Mouse (Mus musculus) CH12.LX (cell line): ENCODE measurements around the gene Fam234b. TPM values are rescaled to one million over a fixed set of nuclear protein-coding genes. Genes with fewer than 3 reads are reported as not detected.

Source experiments
- DNase-seq: peaks from one replicate; pipeline ENCODE4 v3.0.0-alpha.2; 2013; ENCODE audit errors: extremely low read depth
- H3K27ac ChIP-seq: 2 replicates; pipeline ENCODE4 v1.5.1; 2012; ENCODE audit warnings: low read depth, mild to moderate bottlenecking, control low read depth, moderate library complexity; ENCODE audit not compliant: insufficient read depth
- H3K27me3 ChIP-seq: replicated peaks from 2 replicates; pipeline ENCODE3; 2012; ENCODE audit warnings: inconsistent platforms
- H3K36me3 ChIP-seq, 2 experiments: replicated peaks in 1 of 2; 2 replicates each; pipeline versions ENCODE3 to v1.6.1; 2012; ENCODE audit warnings: inconsistent platforms in 1 of 2, low read length in 1 of 2, mild to moderate bottlenecking in 1 of 2, mixed read lengths in 1 of 2, moderate library complexity in 1 of 2; ENCODE audit not compliant: control insufficient read depth in 1 of 2, insufficient read depth in 1 of 2
- H3K4me1 ChIP-seq, 2 experiments: 2 replicates each; pipeline ENCODE4 v1.6.1; 2012; ENCODE audit warnings: inconsistent platforms in 1 of 2, moderate library complexity in 1 of 2; ENCODE audit not compliant: insufficient read depth in 2 of 2, control insufficient read depth in 1 of 2
- H3K4me2 ChIP-seq: 2 replicates; pipeline ENCODE4 v1.6.1; 2012; ENCODE audit warnings: low read depth, mild to moderate bottlenecking, control low read depth; ENCODE audit not compliant: poor library complexity, insufficient read depth, severe bottlenecking
- H3K4me3 ChIP-seq, 3 experiments: fragments of 150-350 bp in 1 of 3; sonication (generic) in 1 of 3; replicated peaks in 1 of 3; 2 replicates each; pipeline versions ENCODE3 to v1.5.1; 2011 to 2012; ENCODE audit warnings: low read depth in 2 of 3, low read length in 2 of 3, mild to moderate bottlenecking in 2 of 3, moderate library complexity in 2 of 3, control low read depth in 1 of 3, improper control_type of control experiment in 1 of 3, inconsistent platforms in 1 of 3, mixed read lengths in 1 of 3; ENCODE audit not compliant: poor library complexity in 1 of 3
- H3K79me2 ChIP-seq: replicated peaks from 2 replicates; pipeline ENCODE4 v1.6.1; 2012; ENCODE audit warnings: mild to moderate bottlenecking, moderate library complexity; ENCODE audit not compliant: control insufficient read depth, poor library complexity, insufficient read depth, severe bottlenecking; ENCODE audit errors: extremely low read depth
- H3K9ac ChIP-seq: 2 replicates; pipeline ENCODE4 v1.6.1; 2012; ENCODE audit warnings: low read depth, mild to moderate bottlenecking, control low read depth, moderate library complexity; ENCODE audit not compliant: insufficient read depth
- H3K9me3 ChIP-seq: replicated peaks from 2 replicates; pipeline ENCODE3; 2012; ENCODE audit warnings: low read length, inconsistent platforms, mixed read lengths
- CHD1 ChIP-seq: IDR thresholded peaks from 2 replicates; pipeline ENCODE4 v1.6.1; 2012; ENCODE audit warnings: low read depth, low read length, improper control_type of control experiment, inconsistent platforms
- CTCF ChIP-seq, 2 experiments: IDR thresholded peaks in 1 of 2; conservative IDR thresholded peaks in 1 of 2; 2 replicates each; pipeline ENCODE4 v1.5.1; 2011 to 2012; ENCODE audit warnings: low read depth in 2 of 2, low read length in 2 of 2, improper control_type of control experiment in 1 of 2, inconsistent platforms in 1 of 2, mild to moderate bottlenecking in 1 of 2, moderate library complexity in 1 of 2
- EP300 ChIP-seq: IDR thresholded peaks from 2 replicates; pipeline ENCODE4 v1.6.1; 2011; ENCODE audit warnings: low read length, improper control_type of control experiment
- ETS1 ChIP-seq: conservative IDR thresholded peaks from 2 replicates; pipeline ENCODE4 v1.6.1; 2012; ENCODE audit warnings: low read depth, mild to moderate bottlenecking, inconsistent platforms, low read length, improper control_type of control experiment, moderate library complexity
- GABPA ChIP-seq: IDR thresholded peaks from 2 replicates; pipeline ENCODE4 v1.6.1; 2012; ENCODE audit warnings: low read depth, low read length, improper control_type of control experiment, inconsistent platforms; ENCODE audit not compliant: insufficient replicate concordance
- IRF4 ChIP-seq: IDR thresholded peaks from 2 replicates; pipeline ENCODE4 v1.6.1; 2014; ENCODE audit warnings: low read depth, mild to moderate bottlenecking, inconsistent platforms, low read length, improper control_type of control experiment
- KAT2A ChIP-seq: IDR thresholded peaks from 2 replicates; pipeline ENCODE4 v1.6.1; 2012; ENCODE audit warnings: low read length, improper control_type of control experiment, inconsistent platforms; ENCODE audit not compliant: insufficient replicate concordance
- MAFK ChIP-seq: IDR thresholded peaks from 2 replicates; pipeline ENCODE4 v1.6.1; 2011; ENCODE audit warnings: low read length, improper control_type of control experiment; ENCODE audit not compliant: insufficient replicate concordance
- MAX ChIP-seq: IDR thresholded peaks from 2 replicates; pipeline ENCODE4 v1.6.1; 2011; ENCODE audit warnings: low read length, improper control_type of control experiment
- MAZ ChIP-seq: IDR thresholded peaks from 2 replicates; pipeline ENCODE4 v1.6.1; 2012; ENCODE audit warnings: low read depth, mild to moderate bottlenecking, inconsistent platforms, low read length, improper control_type of control experiment, moderate library complexity
- MYC ChIP-seq: IDR thresholded peaks from 2 replicates; pipeline ENCODE4 v1.6.1; 2011; ENCODE audit warnings: low read depth, mild to moderate bottlenecking, improper control_type of control experiment, low read length
- NELFE ChIP-seq: IDR thresholded peaks from 2 replicates; pipeline ENCODE4 v1.6.1; 2011; ENCODE audit warnings: low read depth, low read length, improper control_type of control experiment
- PAX5 ChIP-seq: IDR thresholded peaks from 2 replicates; pipeline ENCODE4 v1.6.1; 2012; ENCODE audit warnings: low read length, inconsistent platforms, mixed read lengths
- POLR2A ChIP-seq: IDR thresholded peaks from 2 replicates; pipeline ENCODE4 v1.6.1; 2011; ENCODE audit warnings: low read depth, mild to moderate bottlenecking, improper control_type of control experiment, low read length
- RAD21 ChIP-seq: IDR thresholded peaks from 2 replicates; pipeline ENCODE4 v1.6.1; 2011; ENCODE audit warnings: low read depth, mild to moderate bottlenecking, low read length, improper control_type of control experiment, moderate library complexity
- SIN3A ChIP-seq: IDR thresholded peaks from 2 replicates; pipeline ENCODE4 v1.6.1; 2012; ENCODE audit warnings: low read length, improper control_type of control experiment, inconsistent platforms
- ZMIZ1 ChIP-seq: IDR thresholded peaks from 2 replicates; pipeline ENCODE4 v1.6.1; 2012; ENCODE audit warnings: low read depth, mild to moderate bottlenecking, inconsistent platforms, low read length, improper control_type of control experiment
- dilution Hi-C: fragments of 300-500 bp; cut with MboI; formaldehyde crosslinking; loops from 2 replicates; pipeline ENCODE4 v1.14.3; 2020; ENCODE audit warnings: low sequenced_read_pairs; ENCODE audit not compliant: extremely low pct_unique_long_range_greater_than_20kb, extremely low pct_ligation_motif_present
- in situ Hi-C: fragments of 300-500 bp; cut with MboI; formaldehyde crosslinking; loops from 3 replicates; pipeline ENCODE4 v1.14.3; 2019; ENCODE audit warnings: low sequenced_read_pairs, low pct_ligation_motif_present, low pct_unique_long_range_greater_than_20kb, mixed read lengths
- polyA plus RNA-seq: library from polyadenylated mRNA; unstranded; fragments of >175 nt; gene quantifications from 2 replicates; pipeline ENCODE4 v1.2.1, GENCODE M21; 2012; ENCODE audit warnings: low read depth; ENCODE audit not compliant: insufficient read length
- total RNA-seq, 2 experiments: library from RNA; depleted of rRNA; stranded (reverse); fragments of 300-350 nt in 1 of 2; fragments of >200 nt in 1 of 2; gene quantifications; 2 replicates each; pipeline ENCODE4 v1.2.3; 2012 to 2014

Gene Fam234b
- total and polyA plus RNA-seq, 3 experiments = 0.04 to 0.76 (median 0.20) TPM

GRCm38 (mm10) chr6:135175014-135175413, 22.8 kb upstream of the Fam234b start:
- no peak for DNase-seq
- Histone ChIP-seq H3K79me2 (no peaks in the 10 kb centered on the region), H3K36me3 (no peaks in the 10 kb centered on the region), H3K9ac (no peak overlapping the region), H3K4me1 (peaks cover 2 to 36% of the 10 kb centered on the region in 2 experiments; a peak in 2 of 4 replicates), H3K27ac (no peak overlapping the region), H3K27me3 (no peaks in the 10 kb centered on the region), H3K4me3 (no peak overlapping the region), H3K9me3 (peaks cover 8% of the 10 kb centered on the region), H3K4me2 (no peak overlapping the region)
- dilution Hi-C loops = no loop called here
- in situ Hi-C loops = loop anchor here (10.0 kb wide), 1 partner anchor 190 kb away; the partner anchor contains the start of gene Emp1
- TF ChIP-seq MAFK (no peak), GABPA (no peak), EP300 (no peak), ETS1 (no peak), POLR2A (no peak), MAZ (no peak), CHD1 (no peak), MAX (no peak), NELFE (no peak), ZMIZ1 (no peak), SIN3A (no peak), CTCF (conservative IDR thresholded peaks at IDR 0.05 in 1 of 2, IDR thresholded peaks at IDR 0.05 in 1 of 2; ENCODE audit: low read depth in 2 of 2, low read length in 2 of 2) (no peak), PAX5 (no peak), MYC (no peak)

GRCm38 (mm10) chr6:135177271-135177670, 20.5 kb upstream of the Fam234b start:
- Histone ChIP-seq H3K27me3 (no peaks in the 10 kb centered on the region), H3K27ac (no peak overlapping the region), H3K9me3 (peaks cover 8% of the 10 kb centered on the region), H3K4me1 (peaks cover 2 to 43% of the 10 kb centered on the region in 2 experiments; a peak in 2 of 4 replicates), H3K9ac (no peak overlapping the region), H3K36me3 (no peaks in the 10 kb centered on the region), H3K79me2 (no peaks in the 10 kb centered on the region), H3K4me2 (no peak overlapping the region), H3K4me3 (no peak overlapping the region)
- dilution Hi-C loops (no loop called here), in situ Hi-C loops (loop anchor here (10.0 kb wide), 1 partner anchor 188 kb away; the partner anchor contains the start of gene Emp1)
- peak; percentile 53; the same call in 1 of the 2 replicates for TF ChIP-seq MAFK
- TF ChIP-seq RAD21 = peak; percentile 27
- peak in 1 of 2 experiments; percentile 48; a peak in 2 of 4 replicates for TF ChIP-seq CTCF (conservative IDR thresholded peaks at IDR 0.05 in 1 of 2, IDR thresholded peaks at IDR 0.05 in 1 of 2; ENCODE audit: low read depth in 2 of 2, low read length in 2 of 2)
- TF ChIP-seq IRF4 = no peak
- no peak for TF ChIP-seq KAT2A
- TF ChIP-seq ETS1 = no peak
- peak; percentile 39 for DNase-seq
